Mouse (Mus musculus): ENCODE data around the gene Plin3.
"Not testable (repeated sequence)": the region's sequence is repeated elsewhere in the genome, so short reads cannot be mapped to it uniquely, and the experiment has no call there.

The Plin3 gene

GRCm38 (mm10) chr17:56273986-56274385 is 18.7 kb downstream of the Plin3 start:
- DNase-seq (ENCODE audit: low read depth), result no peak

GRCm38 (mm10) chr17:56273482-56273881 is 19.2 kb downstream of the Plin3 start:
- no peak for DNase-seq (ENCODE audit: low read depth)

GRCm38 (mm10) chr17:56272644-56273043 is 20.0 kb downstream of the Plin3 start:
- no peak for DNase-seq (ENCODE audit: low read depth)

GRCm38 (mm10) chr17:56271609-56272253 is 20.9 kb downstream of the Plin3 start:
- DNase-seq (ENCODE audit: low read depth), result no peak

- DNase-seq (ENCODE audit: low read depth), result no peak
These were observed 22.9 kb downstream of the Plin3 start for GRCm38 (mm10) chr17:56269741-56270140.

- DNase-seq (ENCODE audit: low read depth), result no peak
These were observed 23.5 kb downstream of the Plin3 start for GRCm38 (mm10) chr17:56269153-56269630.

GRCm38 (mm10) chr17:56266271-56266670 is 26.4 kb downstream of the Plin3 start:
- DNase-seq (ENCODE audit: low read depth), result no peak

GRCm38 (mm10) chr17:56265869-56266268 is 26.8 kb downstream of the Plin3 start:
- no peak for DNase-seq (ENCODE audit: low read depth)

- DNase-seq (ENCODE audit: low read depth), result no peak
These were observed 27.7 kb downstream of the Plin3 start for GRCm38 (mm10) chr17:56265011-56265410.

- DNase-seq (ENCODE audit: low read depth), result peak; percentile 82
These were observed 28.7 kb downstream of the Plin3 start for GRCm38 (mm10) chr17:56264020-56264419.

- DNase-seq (ENCODE audit: low read depth), result no peak
These were observed 30.0 kb downstream of the Plin3 start for GRCm38 (mm10) chr17:56262645-56263094.

GRCm38 (mm10) chr17:56261166-56261565 is 31.5 kb downstream of the Plin3 start:
- DNase-seq (ENCODE audit: low read depth), result no peak

- no peak for DNase-seq (ENCODE audit: low read depth)
These were observed 33.2 kb downstream of the Plin3 start for GRCm38 (mm10) chr17:56259301-56260037.

GRCm38 (mm10) chr17:56258812-56259211 is 33.9 kb downstream of the Plin3 start:
- DNase-seq (ENCODE audit: low read depth), result not testable (repeated sequence)

GRCm38 (mm10) chr17:56258269-56258668 is 34.4 kb downstream of the Plin3 start:
- DNase-seq (ENCODE audit: low read depth), result not testable (repeated sequence)

GRCm38 (mm10) chr17:56257181-56257894 is 35.3 kb downstream of the Plin3 start:
- no peak for DNase-seq (ENCODE audit: low read depth)

- DNase-seq (ENCODE audit: low read depth), result peak; percentile 96
These were observed 36.3 kb downstream of the Plin3 start, which contains the start of gene Fem1a for GRCm38 (mm10) chr17:56256239-56256881. Fem1a (plus strand) TSS chr17:56256810.

- peak; percentile 98 for DNase-seq (ENCODE audit: low read depth)
These were observed 36.8 kb downstream of the Plin3 start for GRCm38 (mm10) chr17:56255863-56256238.

- DNase-seq (ENCODE audit: low read depth), result no peak
These were observed 37.2 kb downstream of the Plin3 start for GRCm38 (mm10) chr17:56255429-56255828.

GRCm38 (mm10) chr17:56254695-56255094 is 38.0 kb downstream of the Plin3 start:
- no peak for DNase-seq (ENCODE audit: low read depth)

GRCm38 (mm10) chr17:56251136-56251829 is 41.4 kb downstream of the Plin3 start:
- DNase-seq (ENCODE audit: low read depth), result peak; percentile 68

Data from c-Kit-positive CD71-negative TER-119-negative erythroid progenitor cells, embryonic 14.5 days (primary cell).